Mouse (Mus musculus) testis, adult 2 months (tissue): Measurements from ENCODE around the gene Gsdme. TPM values are rescaled to one million over a fixed set of nuclear protein-coding genes. Genes with fewer than 3 reads are reported as not detected.

Source experiments
- H3K27ac ChIP-seq: fragments of 200-500 bp; 2 replicates; pipeline ENCODE4 v1.5.1; 2012; ENCODE audit warnings: low read depth, low read length; ENCODE audit not compliant: control insufficient read depth, insufficient read depth
- H3K27me3 ChIP-seq: fragments of 200-500 bp; 2 replicates; pipeline ENCODE4 v1.6.1; 2012; ENCODE audit warnings: mild to moderate bottlenecking, low read length, moderate library complexity; ENCODE audit not compliant: control insufficient read depth, insufficient read depth
- H3K36me3 ChIP-seq: fragments of 200-500 bp; 2 replicates; pipeline ENCODE4 v1.6.1; 2012; ENCODE audit warnings: mild to moderate bottlenecking, low read length; ENCODE audit not compliant: control insufficient read depth, insufficient read depth
- H3K4me1 ChIP-seq: fragments of 200-500 bp; 2 replicates; pipeline ENCODE4 v1.6.1; 2012; ENCODE audit warnings: low read length; ENCODE audit not compliant: control insufficient read depth, insufficient read depth
- H3K4me3 ChIP-seq: fragments of 200-500 bp; 2 replicates; pipeline ENCODE4 v1.5.1; 2012; ENCODE audit warnings: low read depth, mild to moderate bottlenecking, low read length, moderate library complexity, mixed read lengths; ENCODE audit not compliant: control insufficient read depth
- CTCF ChIP-seq: fragments of 200-500 bp; IDR thresholded peaks from 2 replicates; pipeline ENCODE4 v1.5.1; 2012; ENCODE audit warnings: low read depth, mild to moderate bottlenecking, inconsistent platforms, low read length, moderate library complexity; ENCODE audit not compliant: control insufficient read depth, insufficient read depth, insufficient replicate concordance
- POLR2A ChIP-seq: fragments of 200-500 bp; IDR thresholded peaks from 2 replicates; pipeline ENCODE4 v1.6.1; 2012; ENCODE audit warnings: low read depth, mild to moderate bottlenecking, inconsistent platforms, low read length, moderate library complexity; ENCODE audit not compliant: control insufficient read depth
- polyA plus RNA-seq: library from polyadenylated mRNA; depleted of rRNA; stranded (reverse); fragments of >200 nt; gene quantifications from 2 replicates; pipeline ENCODE4 v1.2.3, GENCODE M21; 2012

Gene Gsdme
- polyA plus RNA-seq, 1 experiment = 1.9 TPM

- Histone ChIP-seq H3K4me1 (no peaks in the 10 kb centered on the region), H3K36me3 (no peaks in the 10 kb centered on the region), H3K27ac (no peak overlapping the region), H3K27me3 (no peaks in the 10 kb centered on the region), H3K4me3 (no peak overlapping the region)
- TF ChIP-seq POLR2A (no peak), CTCF (no peak)
Observed at GRCm38 (mm10) chr6:50247356-50247755, 16.3 kb downstream of the Gsdme start.

GRCm38 (mm10) chr6:50244967-50245366, 18.7 kb downstream of the Gsdme start:
- TF ChIP-seq CTCF = no peak
- TF ChIP-seq POLR2A = no peak
- Histone ChIP-seq H3K27me3 (no peaks in the 10 kb centered on the region), H3K27ac (no peak overlapping the region), H3K4me3 (no peak overlapping the region), H3K36me3 (no peaks in the 10 kb centered on the region), H3K4me1 (no peaks in the 10 kb centered on the region)

- no peak for TF ChIP-seq POLR2A
- no peak for TF ChIP-seq CTCF
- no peaks in the 10 kb centered on the region for H3K36me3 ChIP-seq
- H3K4me3 ChIP-seq = no peak overlapping the region
- H3K4me1 ChIP-seq = no peaks in the 10 kb centered on the region
- no peak overlapping the region for H3K27ac ChIP-seq
- H3K27me3 ChIP-seq = no peaks in the 10 kb centered on the region
Observed at GRCm38 (mm10) chr6:50244126-50244525, 19.5 kb downstream of the Gsdme start.

- Histone ChIP-seq H3K27ac (no peak overlapping the region), H3K36me3 (no peaks in the 10 kb centered on the region), H3K27me3 (no peaks in the 10 kb centered on the region), H3K4me1 (no peaks in the 10 kb centered on the region), H3K4me3 (no peak overlapping the region)
- no peak for TF ChIP-seq CTCF
- TF ChIP-seq POLR2A = no peak
Observed at GRCm38 (mm10) chr6:50240437-50240836, 23.2 kb downstream of the Gsdme start.

- Histone ChIP-seq H3K27me3 (no peaks in the 10 kb centered on the region), H3K4me1 (no peaks in the 10 kb centered on the region), H3K4me3 (no peak overlapping the region), H3K27ac (no peak overlapping the region), H3K36me3 (no peaks in the 10 kb centered on the region)
- TF ChIP-seq POLR2A (no peak), CTCF (no peak)
Observed at GRCm38 (mm10) chr6:50239902-50240301, 23.8 kb downstream of the Gsdme start.

GRCm38 (mm10) chr6:50237963-50238362, 25.7 kb downstream of the Gsdme start:
- no peaks in the 10 kb centered on the region for H3K27me3 ChIP-seq
- H3K27ac ChIP-seq = no peak overlapping the region
- H3K4me1 ChIP-seq = no peaks in the 10 kb centered on the region
- TF ChIP-seq POLR2A (no peak), CTCF (no peak)
- H3K4me3 ChIP-seq = no peak overlapping the region
- H3K36me3 ChIP-seq = no peaks in the 10 kb centered on the region

DNA sequence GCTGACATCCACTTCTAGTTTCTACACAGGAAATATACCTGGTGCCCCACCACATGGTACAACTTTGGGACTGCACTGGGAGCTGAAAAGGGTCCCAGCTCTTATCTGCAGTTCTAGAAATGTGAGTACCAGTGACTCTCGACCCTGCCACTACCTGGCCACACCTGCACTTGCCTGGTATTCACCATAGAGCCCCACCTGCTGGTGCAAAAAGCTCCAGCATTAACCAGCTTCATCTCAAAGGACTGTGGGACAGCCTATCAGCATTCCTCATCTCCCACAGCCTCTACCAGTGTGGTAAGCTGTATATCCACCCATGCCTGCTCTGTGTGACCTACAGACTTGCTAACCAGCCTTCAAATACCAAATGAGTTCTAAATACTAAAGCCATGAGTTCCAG, 30.7 kb downstream of the Gsdme start:
- Histone ChIP-seq H3K27me3 (no peaks in the 10 kb centered on the region), H3K4me3 (no peak overlapping the region), H3K4me1 (no peaks in the 10 kb centered on the region), H3K27ac (no peak overlapping the region), H3K36me3 (no peaks in the 10 kb centered on the region)
- TF ChIP-seq POLR2A = no peak
- TF ChIP-seq CTCF = no peak

DNA sequence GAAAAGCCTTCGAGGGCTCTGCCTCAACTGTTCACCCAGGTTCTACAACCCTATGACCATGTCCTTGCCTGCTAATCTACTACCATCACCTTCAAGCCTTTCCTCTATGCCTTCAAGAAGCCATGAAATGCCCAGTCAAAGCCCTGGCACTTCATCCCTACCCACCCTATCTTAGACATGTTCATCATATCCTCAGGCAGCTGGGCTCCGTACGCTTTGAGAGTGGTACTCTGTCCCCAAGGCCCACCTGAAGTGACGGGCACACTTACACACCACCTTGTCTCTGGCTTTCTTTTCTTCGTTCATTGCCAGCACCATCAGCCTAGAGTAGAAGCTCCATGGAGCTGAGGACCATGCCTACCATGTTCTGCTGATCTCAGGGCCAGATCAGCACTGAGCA, 32.4 kb downstream of the Gsdme start:
- Histone ChIP-seq H3K4me1 (no peaks in the 10 kb centered on the region), H3K27me3 (no peaks in the 10 kb centered on the region), H3K4me3 (no peak overlapping the region), H3K27ac (no peak overlapping the region), H3K36me3 (no peaks in the 10 kb centered on the region)
- TF ChIP-seq POLR2A (no peak), CTCF (no peak)
